Mouse (Mus musculus): ENCODE data around the gene Foxp1.

The Foxp1 gene

GRCm38 (mm10) chr6:99138041-99138440 is 384.5 kb downstream of the Foxp1 start:
- 72% methylated on average over 11 of the region's 11 CpGs for WGBS

GRCm38 (mm10) chr6:99137071-99137470 is 385.4 kb downstream of the Foxp1 start:
- 59% methylated on average over 11 of the region's 11 CpGs for WGBS

GRCm38 (mm10) chr6:99135938-99136729 is 386.4 kb downstream of the Foxp1 start:
- WGBS = 71% methylated on average over 11 of the region's 11 CpGs

- WGBS = 28% methylated on average over 4 of the region's 4 CpGs
Observed at GRCm38 (mm10) chr6:99131815-99132214, 390.7 kb downstream of the Foxp1 start.

GRCm38 (mm10) chr6:99130758-99131410 is 391.6 kb downstream of the Foxp1 start:
- WGBS = 81% methylated on average over 10 of the region's 10 CpGs

GRCm38 (mm10) chr6:99126717-99127116 is 395.8 kb downstream of the Foxp1 start:
- WGBS = 87% methylated on average over 9 of the region's 9 CpGs

GRCm38 (mm10) chr6:99120776-99121766 is 401.4 kb downstream of the Foxp1 start:
- 87% methylated on average over 8 of the region's 8 CpGs for WGBS

GRCm38 (mm10) chr6:99118534-99118933 is 404.0 kb downstream of the Foxp1 start:
- WGBS = 62% methylated on average over 4 of the region's 4 CpGs

- 95% methylated on average over 1 of the region's 1 CpGs for WGBS
Observed at GRCm38 (mm10) chr6:99117411-99117810, 405.1 kb downstream of the Foxp1 start.

GRCm38 (mm10) chr6:99111856-99112255 is 410.7 kb downstream of the Foxp1 start:
- 74% methylated on average over 4 of the region's 4 CpGs for WGBS

- WGBS = 62% methylated on average over 4 of the region's 4 CpGs
Observed at GRCm38 (mm10) chr6:99108417-99108816, 414.1 kb downstream of the Foxp1 start.

GRCm38 (mm10) chr6:99107674-99108073 is 414.8 kb downstream of the Foxp1 start:
- 95% methylated on average over 6 of the region's 6 CpGs for WGBS

GRCm38 (mm10) chr6:99107081-99107482 is 415.4 kb downstream of the Foxp1 start:
- 80% methylated on average over 6 of the region's 6 CpGs for WGBS

- WGBS = 83% methylated on average over 4 of the region's 4 CpGs
Observed at GRCm38 (mm10) chr6:99105979-99106378, 416.5 kb downstream of the Foxp1 start.

GRCm38 (mm10) chr6:99104446-99104845 is 418.1 kb downstream of the Foxp1 start:
- 90% methylated on average over 7 of the region's 7 CpGs for WGBS

- 85% methylated on average over 3 of the region's 3 CpGs for WGBS
Observed at GRCm38 (mm10) chr6:99103911-99104310, 418.6 kb downstream of the Foxp1 start.

- WGBS = 22% methylated on average over 6 of the region's 6 CpGs
Observed at GRCm38 (mm10) chr6:99101489-99101908, 421.0 kb downstream of the Foxp1 start.

GRCm38 (mm10) chr6:99100331-99100730 is 422.2 kb downstream of the Foxp1 start:
- 78% methylated on average over 5 of the region's 5 CpGs for WGBS

- WGBS = 82% methylated on average over 4 of the region's 4 CpGs
Observed at GRCm38 (mm10) chr6:99099781-99100180, 422.7 kb downstream of the Foxp1 start.

GRCm38 (mm10) chr6:99097191-99097590 is 425.3 kb downstream of the Foxp1 start:
- 71% methylated on average over 7 of the region's 7 CpGs for WGBS

GRCm38 (mm10) chr6:99096776-99097166 is 425.8 kb downstream of the Foxp1 start:
- 87% methylated on average over 7 of the region's 7 CpGs for WGBS
